Mouse (Mus musculus) Patski (cell line): ENCODE results near the gene Jun. TPM values are rescaled to one million over a fixed set of nuclear protein-coding genes. Genes with fewer than 3 reads are reported as not detected.
A peak's percentile ranks its signal among the peaks of the same experiment; 100 is the strongest.

Source experiments
- ATAC-seq: fragments of 100-300 bp; one replicate; pipeline ENCODE4 v1.8.0; 2021
- CTCF ChIA-PET: fragments of 350-600 bp; sonication (Branson Sonifier 250); formaldehyde crosslinking; loops from one replicate; lab custom pipeline; 2022; ENCODE audit warnings: inconsistent platforms; lab: Charles Lee
- POLR2A ChIA-PET: fragments of 350-600 bp; sonication (Branson Sonifier 250); formaldehyde crosslinking; loops from one replicate; lab custom pipeline; 2022; ENCODE audit warnings: antibody characterized with exemption, inconsistent platforms; lab: Charles Lee
- DNase-seq: peaks from one replicate; pipeline ENCODE4 v3.0.0-alpha.2; 2011; ENCODE audit warnings: low read depth, low spot score
- H3K27me3 ChIP-seq: fragments of 371-371 bp; one replicate; pipeline ENCODE4 v1.5.1; 2021
- CTCF ChIP-seq: fragments of 100-300 bp; IDR thresholded peaks from one replicate; pipeline ENCODE4 v1.5.1; 2021
- in situ Hi-C: fragments of 300-500 bp; cut with MboI; formaldehyde crosslinking; loops from 3 replicates; pipeline ENCODE4 v1.11.1; 2018; ENCODE audit warnings: low pct_unique_long_range_greater_than_20kb, mixed read lengths
- polyA plus RNA-seq: library from polyadenylated mRNA; unstranded; gene quantifications from one replicate; pipeline ENCODE4 v1.2.3, GENCODE M21; 2021

Gene Jun
- polyA plus RNA-seq, 1 experiment from 2014 or later, result 122 TPM

DNA sequence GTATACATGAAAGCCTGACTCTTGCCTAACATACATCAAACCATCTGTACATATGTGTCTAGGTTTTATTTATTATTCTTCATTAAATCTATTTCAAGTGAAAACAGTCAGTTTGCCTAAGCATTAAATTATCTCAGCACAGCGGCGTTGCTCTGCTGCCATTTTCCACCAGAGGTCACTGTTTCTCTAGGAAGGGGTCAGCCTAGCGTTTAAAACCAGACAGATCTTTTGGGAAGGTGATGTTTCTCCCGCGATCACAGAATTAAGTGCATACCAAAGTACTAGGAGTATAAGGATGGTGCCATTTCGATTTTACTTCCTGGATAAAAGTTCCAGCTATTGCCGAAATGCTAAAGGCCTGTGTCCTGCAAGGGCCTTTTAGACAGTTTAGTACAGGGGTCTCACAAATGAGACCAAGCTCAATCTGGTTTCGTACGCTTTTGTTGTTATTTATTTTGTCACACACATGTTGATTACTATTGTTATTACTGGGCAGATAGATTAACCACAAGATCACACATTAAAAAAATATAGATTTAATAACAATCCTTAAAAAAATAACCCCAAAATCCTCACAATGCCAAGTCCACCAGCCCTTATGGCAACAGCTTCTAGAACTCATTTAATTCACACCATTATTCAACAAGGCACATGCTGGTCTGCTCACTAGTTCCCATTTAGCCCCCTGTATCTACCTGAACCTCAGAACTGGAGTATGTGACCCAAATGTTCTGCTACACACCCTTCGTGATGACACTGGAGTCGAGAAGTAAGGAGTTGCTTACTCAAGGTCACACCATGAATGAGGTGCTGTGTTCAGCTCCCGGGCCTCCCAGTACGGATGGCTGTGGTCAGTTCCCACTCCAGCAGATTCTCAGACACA lies 43.6 kb downstream of the Jun start:
- ChIA-PET POLR2A (no interaction called here), CTCF (interaction anchor here (0.9 kb wide), 1 partner anchor 10 kb away, joined by 4 read pairs; no protein-coding TSS in a partner anchor)
- H3K27me3 ChIP-seq, result no peaks in the 10 kb centered on the region
- ATAC-seq, result peak; percentile 47
- DNase-seq, result no peak
- in situ Hi-C loops, result loop anchor here (5.0 to 10.0 kb wide), 5 partner anchors 44 to 1674 kb away; partner anchors contain the start of gene Jun
- TF ChIP-seq CTCF, result peak; percentile 60

DNA sequence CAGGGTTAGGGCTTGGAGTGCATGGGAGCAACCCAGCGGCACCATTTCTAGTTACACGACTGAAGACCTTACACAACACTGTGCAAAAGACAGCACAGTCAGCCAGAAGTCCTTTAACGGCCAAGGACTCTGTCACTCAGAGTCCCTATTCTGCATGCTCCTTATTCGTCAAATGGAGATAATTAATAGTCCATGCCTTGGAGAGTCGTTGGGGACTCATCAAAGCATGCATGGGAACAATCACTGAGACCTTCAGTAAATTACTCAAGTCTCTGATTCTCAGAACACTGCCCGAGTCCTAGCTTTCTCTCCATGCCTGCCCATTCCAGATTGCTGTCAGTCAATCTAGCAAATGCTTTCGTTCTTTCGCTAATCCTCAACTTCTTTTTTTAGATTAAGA lies 44.3 kb downstream of the Jun start:
- TF ChIP-seq CTCF, result no peak
- no peaks in the 10 kb centered on the region for H3K27me3 ChIP-seq
- no peak for ATAC-seq
- no peak for DNase-seq
- in situ Hi-C loops, result loop anchor here (5.0 to 10.0 kb wide), 5 partner anchors 45 to 1675 kb away; partner anchors contain the start of gene Jun
- ChIA-PET CTCF (interaction anchor here (0.9 kb wide), 1 partner anchor 11 kb away, joined by 4 read pairs; no protein-coding TSS in a partner anchor), POLR2A (no interaction called here)

DNA sequence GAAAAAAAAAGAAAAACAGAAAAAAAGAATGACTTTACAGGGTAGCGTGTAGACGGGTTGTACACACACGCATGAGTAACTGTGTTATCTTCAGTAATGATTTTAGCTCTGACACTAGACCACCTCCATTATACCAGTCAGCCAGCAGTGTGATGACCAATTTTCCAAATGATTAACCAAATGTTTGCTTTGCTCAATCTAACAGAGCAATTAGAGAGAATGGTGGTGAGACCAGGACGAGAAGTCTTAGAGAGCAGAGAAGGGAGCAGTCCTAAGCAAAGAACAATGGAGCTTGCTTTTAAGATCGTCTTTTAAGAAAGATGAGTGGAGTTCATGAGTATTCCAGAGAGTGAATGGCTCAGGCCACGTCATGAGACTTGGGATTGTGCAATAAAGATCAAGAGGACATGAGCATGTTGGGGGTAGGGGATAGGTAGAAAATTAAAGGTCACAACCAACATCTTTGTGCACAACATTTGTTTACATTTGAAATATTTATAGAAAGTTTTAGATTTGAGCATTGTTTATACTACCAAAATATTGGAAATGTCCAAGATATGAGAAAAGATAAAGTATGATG lies 46.7 kb downstream of the Jun start:
- TF ChIP-seq CTCF, result no peak
- no peaks in the 10 kb centered on the region for H3K27me3 ChIP-seq
- peak; percentile 51 for DNase-seq
- in situ Hi-C loops, result loop anchor here (5.0 to 10.0 kb wide), 5 partner anchors 47 to 1677 kb away; partner anchors contain the start of gene Jun
- CTCF ChIA-PET, result no interaction called here
- POLR2A ChIA-PET, result no interaction called here
- peak; percentile 48 for ATAC-seq

DNA sequence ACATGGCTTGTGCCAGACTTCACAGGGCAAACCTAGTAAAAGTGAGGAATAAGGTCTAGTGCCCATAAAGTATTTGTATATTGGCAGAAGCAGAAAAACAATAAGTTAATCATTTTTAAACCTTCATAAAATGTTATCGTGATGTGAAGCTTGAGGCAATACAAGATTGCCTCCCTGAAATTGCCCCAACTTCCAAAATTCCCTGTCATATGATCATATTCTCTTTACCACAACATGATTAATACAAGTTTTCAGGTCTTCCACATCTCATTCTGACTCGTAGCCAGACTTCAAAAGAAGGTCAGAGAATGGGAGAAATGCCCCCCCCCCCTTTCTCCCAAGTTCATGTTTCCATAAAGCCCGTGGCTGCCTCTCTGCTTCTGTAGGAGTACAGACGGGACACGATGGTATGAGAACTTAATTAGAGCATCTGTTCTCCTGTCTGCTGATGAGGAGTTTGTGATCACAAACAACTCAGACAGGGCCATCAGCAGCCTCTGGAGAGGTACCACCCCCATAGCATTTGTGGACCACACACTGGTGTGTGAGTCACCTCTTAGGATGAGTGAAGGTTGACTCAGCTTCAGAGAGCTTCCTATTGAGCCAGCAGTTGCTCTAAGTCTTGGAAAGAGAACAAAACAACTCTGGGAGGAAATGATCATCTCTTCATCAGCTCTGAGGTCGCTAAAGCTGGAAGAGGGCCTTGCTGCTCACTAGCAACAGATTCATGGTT lies 50.8 kb downstream of the Jun start:
- ATAC-seq, result peak; percentile 93
- CTCF ChIA-PET, result no interaction called here
- in situ Hi-C loops, result loop anchor here (10.0 kb wide), 1 partner anchor 754 kb away; no protein-coding TSS in a partner anchor
- POLR2A ChIA-PET, result no interaction called here
- TF ChIP-seq CTCF, result no peak
- DNase-seq, result peak; percentile 44
- no peaks in the 10 kb centered on the region for H3K27me3 ChIP-seq

DNA sequence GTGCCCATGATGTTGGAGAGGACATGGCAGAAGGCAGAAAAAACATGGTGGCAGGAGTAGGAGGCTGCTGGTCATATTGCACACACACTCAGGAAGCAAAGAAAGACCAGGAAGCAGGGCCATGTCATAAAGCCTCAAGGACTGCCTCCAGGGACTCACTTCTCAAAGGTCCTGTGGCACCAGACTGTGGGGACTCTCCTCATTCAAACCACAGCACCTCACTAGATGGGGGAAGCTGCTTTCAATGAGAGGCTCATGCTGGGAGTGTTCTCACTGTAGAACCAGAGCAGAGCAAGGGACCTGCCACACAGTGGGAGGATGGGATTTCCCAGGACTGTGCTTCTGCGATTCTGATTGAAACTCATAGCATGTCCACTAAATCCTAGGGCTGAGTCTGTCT lies 51.9 kb downstream of the Jun start:
- in situ Hi-C loops, result loop anchor here (10.0 kb wide), 1 partner anchor 755 kb away; no protein-coding TSS in a partner anchor
- POLR2A ChIA-PET, result no interaction called here
- DNase-seq (no peak), ATAC-seq (no peak)
- CTCF ChIA-PET, result interaction anchor here (1.2 kb wide), 1 partner anchor 10 kb away, joined by 3 read pairs; no protein-coding TSS in a partner anchor
- H3K27me3 ChIP-seq, result no peaks in the 10 kb centered on the region
- TF ChIP-seq CTCF, result no peak

DNA sequence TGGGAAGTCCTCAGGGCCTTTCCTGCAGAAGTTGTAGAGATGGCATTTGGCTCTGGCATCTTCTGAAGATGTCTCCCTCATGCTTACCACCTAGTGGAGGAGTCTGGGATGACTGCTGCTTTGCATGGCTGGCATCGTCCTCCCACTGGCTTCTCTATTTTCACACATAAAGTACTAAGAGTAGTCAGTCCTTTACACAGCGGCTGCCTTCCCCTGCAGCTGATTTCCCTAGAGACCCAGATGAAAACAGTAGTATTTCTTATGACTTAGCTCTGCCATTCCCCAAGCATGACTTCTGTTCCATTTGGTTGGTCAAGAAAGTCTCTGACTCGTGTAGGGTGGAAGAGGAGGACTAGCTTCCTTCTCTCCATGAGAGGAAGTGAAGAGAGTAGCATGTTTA lies 52.8 kb downstream of the Jun start:
- CTCF ChIA-PET, result interaction anchor here (1.2 kb wide), 1 partner anchor 9 kb away, joined by 3 read pairs; no protein-coding TSS in a partner anchor
- peak; percentile 55 for TF ChIP-seq CTCF
- ATAC-seq, result peak; percentile 44
- H3K27me3 ChIP-seq, result no peaks in the 10 kb centered on the region
- no peak for DNase-seq
- POLR2A ChIA-PET, result no interaction called here
- in situ Hi-C loops, result no loop called here

Other genes with a start within 250 kb of the Jun start
- not detected for gene Eqtn, start 123.4 kb downstream of the Jun start, polyA plus RNA-seq
- gene Mysm1, start 73.1 kb downstream of the Jun start, polyA plus RNA-seq, result 13.3 TPM